Mouse (Mus musculus): ENCODE measurements at regions not wholly inside any gene's neighbourhood (a gene's known extent, or its start where the extent isn't known, plus 50 kb on each side); places are given as distances from the start of the nearest gene placed in this dataset.

GRCm38 (mm10) chr2:147514748-147515147 is 153.0 kb downstream of the Pax1 start:
- no peak for DNase-seq (ENCODE audit: low read depth, low spot score)

GRCm38 (mm10) chr2:147503962-147504361 is 142.2 kb downstream of the Pax1 start:
- DNase-seq (ENCODE audit: low read depth, low spot score) = no peak

GRCm38 (mm10) chr2:147498731-147499130 is 137.0 kb downstream of the Pax1 start:
- no peak for DNase-seq (ENCODE audit: low read depth, low spot score)

GRCm38 (mm10) chr2:147455932-147456331 is 94.2 kb downstream of the Pax1 start:
- peak; percentile 7 for DNase-seq (ENCODE audit: low read depth, low spot score)

GRCm38 (mm10) chr2:147454362-147455257 is 92.9 kb downstream of the Pax1 start:
- DNase-seq (ENCODE audit: low read depth, low spot score) = no peak

All from R1 (cell line).